Mouse (Mus musculus): ENCODE data around the gene Slc39a11. TPM values are rescaled to one million over a fixed set of nuclear protein-coding genes. Genes with fewer than 3 reads are reported as not detected.

Gene Slc39a11
- polyA plus RNA-seq, 1 experiment from 2014 or later = 12.5 TPM

- Histone ChIP-seq H3K4me3 (ENCODE audit: low read depth, low read length) (no peak overlapping the region), H3K4me1 (ENCODE audit: control insufficient read depth, insufficient read depth, low read length) (no peaks in the 10 kb centered on the region), H3K9ac (replicated peaks; ENCODE audit: low read length) (no peak overlapping the region), H3K36me3 (replicated peaks; ENCODE audit: control insufficient read depth, insufficient read depth, low read depth, low read length) (no peaks in the 10 kb centered on the region), H3K4me2 (ENCODE audit: low read depth, low read length) (no peak overlapping the region), H3K27ac (replicated peaks; ENCODE audit: low read depth, low read length) (no peak overlapping the region), H3K9me3 (replicated peaks; ENCODE audit: control insufficient read depth, low read length) (no peaks in the 10 kb centered on the region), H3K27me3 (ENCODE audit: control insufficient read depth, insufficient read depth, low read length) (no peaks in the 10 kb centered on the region)
- 66% methylated on average over 10 of the region's 10 CpGs for WGBS
- no peak for DNase-seq (ENCODE audit: low spot score)
- no peak for ATAC-seq (replicated peaks; ENCODE audit: insufficient number of reproducible peaks, low FRiP score, low TSS enrichment, low read depth)
Measured at GRCm38 (mm10) chr11:113411798-113412197, 238.1 kb downstream of the Slc39a11 start.

DNA sequence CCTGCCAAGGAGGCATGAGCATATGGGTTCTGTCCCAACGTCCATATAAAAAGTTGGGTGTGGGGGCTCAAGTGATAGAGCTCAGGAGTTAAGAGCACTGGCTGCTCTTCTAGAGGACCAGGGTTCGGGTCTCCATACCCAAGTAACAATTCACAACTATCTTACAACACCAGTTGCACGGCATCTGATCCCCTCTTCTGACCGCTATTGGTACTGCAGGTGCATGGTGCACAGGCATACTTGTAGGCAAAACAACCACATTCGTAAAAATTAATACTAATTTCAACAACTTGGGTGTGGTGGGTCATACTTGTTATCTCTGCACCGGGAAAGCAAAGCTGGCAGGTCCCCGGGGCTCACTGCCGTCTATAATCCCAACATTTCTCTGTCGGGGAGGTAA, 240.8 kb downstream of the Slc39a11 start:
- Histone ChIP-seq H3K27ac (replicated peaks; ENCODE audit: low read depth, low read length) (no peak overlapping the region), H3K36me3 (replicated peaks; ENCODE audit: control insufficient read depth, insufficient read depth, low read depth, low read length) (no peaks in the 10 kb centered on the region), H3K9ac (replicated peaks; ENCODE audit: low read length) (no peak overlapping the region), H3K4me1 (ENCODE audit: control insufficient read depth, insufficient read depth, low read length) (no peaks in the 10 kb centered on the region), H3K4me3 (ENCODE audit: low read depth, low read length) (no peak overlapping the region), H3K27me3 (ENCODE audit: control insufficient read depth, insufficient read depth, low read length) (no peaks in the 10 kb centered on the region), H3K4me2 (ENCODE audit: low read depth, low read length) (no peak overlapping the region), H3K9me3 (replicated peaks; ENCODE audit: control insufficient read depth, low read length) (no peaks in the 10 kb centered on the region)
- no peak for ATAC-seq (replicated peaks; ENCODE audit: insufficient number of reproducible peaks, low FRiP score, low TSS enrichment, low read depth)
- no peak for DNase-seq (ENCODE audit: low spot score)
- WGBS = 87% methylated on average over 9 of the region's 9 CpGs

GRCm38 (mm10) chr11:113407474-113407873, 242.4 kb downstream of the Slc39a11 start:
- Histone ChIP-seq H3K9me3 (replicated peaks; ENCODE audit: control insufficient read depth, low read length) (no peaks in the 10 kb centered on the region), H3K4me3 (ENCODE audit: low read depth, low read length) (no peak overlapping the region), H3K27me3 (ENCODE audit: control insufficient read depth, insufficient read depth, low read length) (no peaks in the 10 kb centered on the region), H3K4me1 (ENCODE audit: control insufficient read depth, insufficient read depth, low read length) (no peaks in the 10 kb centered on the region), H3K4me2 (ENCODE audit: low read depth, low read length) (no peak overlapping the region), H3K27ac (replicated peaks; ENCODE audit: low read depth, low read length) (no peak overlapping the region), H3K9ac (replicated peaks; ENCODE audit: low read length) (no peak overlapping the region), H3K36me3 (replicated peaks; ENCODE audit: control insufficient read depth, insufficient read depth, low read depth, low read length) (no peaks in the 10 kb centered on the region)
- WGBS = 93% methylated on average over 4 of the region's 4 CpGs
- no peak for ATAC-seq (replicated peaks; ENCODE audit: insufficient number of reproducible peaks, low FRiP score, low TSS enrichment, low read depth)
- DNase-seq (ENCODE audit: low spot score) = no peak

DNA sequence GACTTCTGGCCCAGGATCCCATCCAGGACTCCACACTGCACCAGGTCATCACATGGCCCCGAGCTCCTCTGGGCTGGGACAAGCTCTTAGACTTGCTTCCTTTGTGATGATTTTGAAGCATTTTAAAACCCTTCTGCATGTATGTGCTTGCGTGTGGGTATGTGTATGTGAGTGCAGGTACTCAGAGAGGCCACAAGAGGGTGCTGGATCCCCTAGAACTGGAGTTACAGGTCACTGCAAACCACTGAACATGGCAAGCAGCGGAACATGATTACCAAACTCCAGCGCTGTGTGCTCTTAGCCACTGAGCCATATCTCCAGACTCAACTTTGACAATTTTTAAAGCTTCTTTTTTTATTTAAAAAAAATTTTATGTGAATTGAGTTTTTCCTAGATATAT, 249.0 kb downstream of the Slc39a11 start:
- H3K4me1 ChIP-seq (ENCODE audit: control insufficient read depth, insufficient read depth, low read length) = no peaks in the 10 kb centered on the region
- H3K9ac ChIP-seq (replicated peaks; ENCODE audit: low read length) = no peak overlapping the region
- no peak for ATAC-seq (replicated peaks; ENCODE audit: insufficient number of reproducible peaks, low FRiP score, low TSS enrichment, low read depth)
- H3K27ac ChIP-seq (replicated peaks; ENCODE audit: low read depth, low read length) = no peak overlapping the region
- H3K4me2 ChIP-seq (ENCODE audit: low read depth, low read length) = no peak overlapping the region
- H3K27me3 ChIP-seq (ENCODE audit: control insufficient read depth, insufficient read depth, low read length) = no peaks in the 10 kb centered on the region
- no peak for DNase-seq (ENCODE audit: low spot score)
- no peak overlapping the region for H3K4me3 ChIP-seq (ENCODE audit: low read depth, low read length)
- H3K36me3 ChIP-seq (replicated peaks; ENCODE audit: control insufficient read depth, insufficient read depth, low read depth, low read length) = no peaks in the 10 kb centered on the region
- 93% methylated on average over 4 of the region's 4 CpGs for WGBS
- no peaks in the 10 kb centered on the region for H3K9me3 ChIP-seq (replicated peaks; ENCODE audit: control insufficient read depth, low read length)

- no peaks in the 10 kb centered on the region for H3K27me3 ChIP-seq (ENCODE audit: control insufficient read depth, insufficient read depth, low read length)
- ATAC-seq (replicated peaks; ENCODE audit: insufficient number of reproducible peaks, low FRiP score, low TSS enrichment, low read depth) = no peak; the same call in 1 of the 2 replicates
Measured at GRCm38 (mm10) chr11:113399601-113400000, 250.3 kb downstream of the Slc39a11 start.

DNA sequence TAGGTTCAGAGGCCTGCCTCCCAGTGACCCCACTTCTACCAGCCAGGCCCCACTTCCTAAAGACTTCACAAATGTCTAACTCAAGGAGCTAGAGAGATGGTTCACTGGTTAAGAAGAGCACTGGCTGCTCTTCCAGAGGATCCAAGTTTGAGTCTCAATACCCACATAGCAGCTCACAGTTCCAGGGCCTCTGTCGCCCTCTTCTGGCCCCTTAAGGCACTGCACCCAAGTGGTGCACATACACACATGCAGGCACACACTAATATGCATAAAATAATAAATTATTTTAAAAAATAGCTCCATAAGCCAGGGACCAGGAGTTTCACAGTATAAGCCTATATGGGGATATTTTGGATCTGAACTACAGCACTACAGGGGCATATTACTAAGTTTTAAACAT, 252.5 kb downstream of the Slc39a11 start:
- H3K4me3 ChIP-seq (ENCODE audit: low read depth, low read length) = no peak overlapping the region
- H3K27ac ChIP-seq (replicated peaks; ENCODE audit: low read depth, low read length) = no peak overlapping the region
- H3K9ac ChIP-seq (replicated peaks; ENCODE audit: low read length) = no peak overlapping the region
- no peak overlapping the region for H3K4me2 ChIP-seq (ENCODE audit: low read depth, low read length)
- no peaks in the 10 kb centered on the region for H3K27me3 ChIP-seq (ENCODE audit: control insufficient read depth, insufficient read depth, low read length)
- H3K36me3 ChIP-seq (replicated peaks; ENCODE audit: control insufficient read depth, insufficient read depth, low read depth, low read length) = no peaks in the 10 kb centered on the region
- ATAC-seq (replicated peaks; ENCODE audit: insufficient number of reproducible peaks, low FRiP score, low TSS enrichment, low read depth) (no peak), DNase-seq (ENCODE audit: low spot score) (no peak)
- no peaks in the 10 kb centered on the region for H3K9me3 ChIP-seq (replicated peaks; ENCODE audit: control insufficient read depth, low read length)
- 80% methylated on average over 1 of the region's 1 CpGs for WGBS
- no peaks in the 10 kb centered on the region for H3K4me1 ChIP-seq (ENCODE audit: control insufficient read depth, insufficient read depth, low read length)

More at GRCm38 (mm10) chr11:113399601-113400000, 250.3 kb downstream of the Slc39a11 start:
- 87% methylated on average over 11 of the region's 11 CpGs for WGBS
- DNase-seq (ENCODE audit: low spot score) = no peak
- Histone ChIP-seq H3K4me3 (ENCODE audit: low read depth, low read length) (no peak overlapping the region), H3K27ac (replicated peaks; ENCODE audit: low read depth, low read length) (no peak overlapping the region), H3K9ac (replicated peaks; ENCODE audit: low read length) (no peak overlapping the region), H3K4me2 (ENCODE audit: low read depth, low read length) (no peak overlapping the region), H3K9me3 (replicated peaks; ENCODE audit: control insufficient read depth, low read length) (no peaks in the 10 kb centered on the region), H3K36me3 (replicated peaks; ENCODE audit: control insufficient read depth, insufficient read depth, low read depth, low read length) (no peaks in the 10 kb centered on the region), H3K4me1 (ENCODE audit: control insufficient read depth, insufficient read depth, low read length) (no peaks in the 10 kb centered on the region)

- no peaks in the 10 kb centered on the region for H3K36me3 ChIP-seq (replicated peaks; ENCODE audit: control insufficient read depth, insufficient read depth, low read depth, low read length)
- 85% methylated on average over 23 of the region's 23 CpGs for WGBS
- DNase-seq (ENCODE audit: low spot score) (no peak), ATAC-seq (replicated peaks; ENCODE audit: insufficient number of reproducible peaks, low FRiP score, low TSS enrichment, low read depth) (no peak)
- H3K4me2 ChIP-seq (ENCODE audit: low read depth, low read length) = no peak overlapping the region
- no peak overlapping the region for H3K27ac ChIP-seq (replicated peaks; ENCODE audit: low read depth, low read length)
- no peaks in the 10 kb centered on the region; the same call in 1 of the 2 replicates for H3K4me1 ChIP-seq (ENCODE audit: control insufficient read depth, insufficient read depth, low read length)
- no peaks in the 10 kb centered on the region for H3K27me3 ChIP-seq (ENCODE audit: control insufficient read depth, insufficient read depth, low read length)
- H3K9ac ChIP-seq (replicated peaks; ENCODE audit: low read length) = no peak overlapping the region
- no peak overlapping the region for H3K4me3 ChIP-seq (ENCODE audit: low read depth, low read length)
- no peaks in the 10 kb centered on the region for H3K9me3 ChIP-seq (replicated peaks; ENCODE audit: control insufficient read depth, low read length)
Measured at GRCm38 (mm10) chr11:113393366-113394150, 256.3 kb downstream of the Slc39a11 start.

DNA sequence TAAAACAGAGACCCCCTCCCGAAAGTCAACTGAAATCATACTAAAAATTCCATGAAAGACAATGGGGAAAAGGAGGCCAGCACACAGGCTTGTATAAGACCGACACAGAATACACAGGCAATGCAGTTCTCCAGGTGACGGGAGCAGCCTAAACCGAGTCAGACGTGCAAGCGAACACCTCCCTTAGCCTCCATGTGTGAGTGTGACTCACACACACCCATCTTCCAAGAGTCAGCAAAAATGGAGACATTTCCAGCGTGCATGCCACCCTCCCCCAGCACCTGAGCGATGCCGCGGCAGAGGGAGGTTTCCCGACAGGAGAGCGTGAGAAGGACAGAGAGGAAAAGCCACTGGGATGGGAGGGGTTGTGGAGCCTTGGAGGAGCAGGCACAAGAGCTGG, 258.2 kb downstream of the Slc39a11 start:
- ATAC-seq (replicated peaks; ENCODE audit: insufficient number of reproducible peaks, low FRiP score, low TSS enrichment, low read depth) = no peak
- DNase-seq (ENCODE audit: low spot score) = no peak
- Histone ChIP-seq H3K27me3 (ENCODE audit: control insufficient read depth, insufficient read depth, low read length) (no peaks in the 10 kb centered on the region), H3K4me1 (ENCODE audit: control insufficient read depth, insufficient read depth, low read length) (no peaks in the 10 kb centered on the region; the same call in 1 of the 2 replicates), H3K4me2 (ENCODE audit: low read depth, low read length) (no peak overlapping the region), H3K36me3 (replicated peaks; ENCODE audit: control insufficient read depth, insufficient read depth, low read depth, low read length) (no peaks in the 10 kb centered on the region), H3K9me3 (replicated peaks; ENCODE audit: control insufficient read depth, low read length) (no peaks in the 10 kb centered on the region), H3K4me3 (ENCODE audit: low read depth, low read length) (no peak overlapping the region), H3K9ac (replicated peaks; ENCODE audit: low read length) (no peak overlapping the region), H3K27ac (replicated peaks; ENCODE audit: low read depth, low read length) (no peak overlapping the region)
- 94% methylated on average over 12 of the region's 12 CpGs for WGBS

Measured in embryonic facial prominence, embryonic 11.5 days (tissue).